Mouse (Mus musculus) liver, embryonic 16.5 days (tissue): Measurements from ENCODE around the gene Tstd2. TPM values are rescaled to one million over a fixed set of nuclear protein-coding genes. Genes with fewer than 3 reads are reported as not detected.

Experiments used
- ATAC-seq: fragments of 200-750 bp; cut with Nextera tagmentation; 2 replicates; pipeline ENCODE4 v1.8.0; 2017; ENCODE audit warnings: low read depth, mild to moderate bottlenecking, moderate number of reproducible peaks, moderate library complexity
- H3K27ac ChIP-seq: fragments of 300-500 bp; sonication (generic); 2 replicates; pipeline ENCODE4 v1.5.1; 2014; ENCODE audit warnings: mild to moderate bottlenecking, low read length
- H3K27me3 ChIP-seq: fragments of 300-500 bp; sonication (generic); 2 replicates; pipeline ENCODE4 v1.6.1; 2014; ENCODE audit warnings: low read depth, low read length, mixed read lengths; ENCODE audit not compliant: control insufficient read depth, insufficient read depth
- H3K36me3 ChIP-seq: fragments of 300-500 bp; sonication (generic); 2 replicates; pipeline ENCODE4 v1.6.1; 2014; ENCODE audit warnings: mild to moderate bottlenecking; ENCODE audit not compliant: control insufficient read depth, insufficient read depth
- H3K4me1 ChIP-seq: fragments of 300-500 bp; sonication (generic); 2 replicates; pipeline ENCODE4 v1.6.1; 2014; ENCODE audit warnings: low read depth, low read length, mixed read lengths; ENCODE audit not compliant: control insufficient read depth
- H3K4me2 ChIP-seq: fragments of 300-500 bp; sonication (generic); 2 replicates; pipeline ENCODE4 v1.6.1; 2014; ENCODE audit warnings: low read depth, low read length, mixed read lengths
- H3K4me3 ChIP-seq: fragments of 300-500 bp; sonication (generic); 2 replicates; pipeline ENCODE4 v1.5.1; 2014; ENCODE audit warnings: low read depth, mild to moderate bottlenecking, low read length
- H3K9ac ChIP-seq: fragments of 300-500 bp; sonication (generic); 2 replicates; pipeline ENCODE4 v1.6.1; 2014; ENCODE audit warnings: low read depth, low read length
- H3K9me3 ChIP-seq: fragments of 300-500 bp; sonication (generic); replicated peaks from 2 replicates; pipeline ENCODE4 v1.6.1; 2016; ENCODE audit warnings: low read length; ENCODE audit not compliant: control insufficient read depth
- WGBS: fragments of 180-500 bp; shearing (Covaris S2); extraction: QIAGEN DNeasy Blood & Tissue Kit; methylation state at CpG from one replicate; pipeline ENCODE4 v1.1.7; 2014; ENCODE audit not compliant: insufficient replicate concordance; 5-methylcytosine and 5-hydroxymethylcytosine counted together
- polyA plus RNA-seq: library from polyadenylated mRNA; unstranded; fragments of >200 nt; fragmentation: Nextera tagmentation; extraction: Ambion mirVana; gene quantifications from 2 replicates; pipeline ENCODE4 v1.2.1, GENCODE M21; 2015

The Tstd2 gene
- polyA plus RNA-seq, result 8.7 and 9.8 TPM in 2 replicates

GRCm38 (mm10) chr4:46138287-46139222, at the start of gene Tstd2, which contains the start of gene Ncbp1:
Tstd2 (minus strand) TSS chr4:46138694.
Ncbp1 (plus strand) TSS chr4:46138613.
- ATAC-seq, result peak; percentile 86
- WGBS, result under 1% methylated on average over 80 of the region's 90 CpGs
- Histone ChIP-seq H3K27ac (peak within 1 kb of the TSS; percentile 94), H3K27me3 (no peaks in the 10 kb centered on the region), H3K9ac (peak within 1 kb of the TSS; percentile 91), H3K4me1 (peaks cover 20% of the 10 kb centered on the region), H3K4me3 (peak within 1 kb of the TSS; percentile 82), H3K9me3 (no peaks in the 10 kb centered on the region), H3K36me3 (peaks cover 3% of the 10 kb centered on the region), H3K4me2 (peak within 1 kb of the TSS; percentile 86)

- H3K9ac ChIP-seq, result no peak overlapping the region
- no peak overlapping the region for H3K27ac ChIP-seq
- H3K36me3 ChIP-seq, result peaks cover 7% of the 10 kb centered on the region
- no peak overlapping the region for H3K4me2 ChIP-seq
- no peak for ATAC-seq
- no peaks in the 10 kb centered on the region for H3K4me1 ChIP-seq
- 58% methylated on average over 3 of the region's 3 CpGs for WGBS
- H3K4me3 ChIP-seq, result no peak overlapping the region
- H3K9me3 ChIP-seq, result no peaks in the 10 kb centered on the region
- H3K27me3 ChIP-seq, result no peaks in the 10 kb centered on the region
Observed at GRCm38 (mm10) chr4:46186466-46186865, 48.0 kb upstream of the Tstd2 start.

GRCm38 (mm10) chr4:46185890-46186289, 47.4 kb upstream of the Tstd2 start:
- Histone ChIP-seq H3K4me3 (no peak overlapping the region), H3K36me3 (peaks cover 7% of the 10 kb centered on the region), H3K4me1 (no peaks in the 10 kb centered on the region), H3K9me3 (no peaks in the 10 kb centered on the region), H3K9ac (no peak overlapping the region), H3K4me2 (no peak overlapping the region), H3K27me3 (no peaks in the 10 kb centered on the region), H3K27ac (no peak overlapping the region)
- no peak for ATAC-seq
- 82% methylated on average over 9 of the region's 9 CpGs for WGBS

- H3K27me3 ChIP-seq, result no peaks in the 10 kb centered on the region
- no peaks in the 10 kb centered on the region for H3K4me1 ChIP-seq
- no peak overlapping the region for H3K4me2 ChIP-seq
- H3K36me3 ChIP-seq, result peaks cover 7% of the 10 kb centered on the region
- 77% methylated on average over 8 of the region's 8 CpGs for WGBS
- H3K9me3 ChIP-seq, result no peaks in the 10 kb centered on the region
- ATAC-seq, result no peak
- H3K4me3 ChIP-seq, result no peak overlapping the region
- no peak overlapping the region for H3K27ac ChIP-seq
- H3K9ac ChIP-seq, result no peak overlapping the region
Observed at GRCm38 (mm10) chr4:46185423-46185822, 46.9 kb upstream of the Tstd2 start.

- H3K9me3 ChIP-seq, result no peaks in the 10 kb centered on the region
- peaks cover 7% of the 10 kb centered on the region for H3K36me3 ChIP-seq
- H3K27me3 ChIP-seq, result no peaks in the 10 kb centered on the region
- WGBS, result 74% methylated on average over 7 of the region's 7 CpGs
- H3K4me3 ChIP-seq, result no peak overlapping the region
- H3K27ac ChIP-seq, result no peak overlapping the region
- H3K4me1 ChIP-seq, result no peaks in the 10 kb centered on the region
- no peak for ATAC-seq
- H3K9ac ChIP-seq, result no peak overlapping the region
- H3K4me2 ChIP-seq, result no peak overlapping the region
Observed at GRCm38 (mm10) chr4:46182181-46182580, 43.7 kb upstream of the Tstd2 start.

- H3K9ac ChIP-seq, result no peak overlapping the region
- H3K36me3 ChIP-seq, result peaks cover 7% of the 10 kb centered on the region
- no peaks in the 10 kb centered on the region for H3K4me1 ChIP-seq
- H3K4me2 ChIP-seq, result no peak overlapping the region
- ATAC-seq, result no peak
- no peak overlapping the region for H3K27ac ChIP-seq
- H3K27me3 ChIP-seq, result no peaks in the 10 kb centered on the region
- H3K4me3 ChIP-seq, result no peak overlapping the region
- H3K9me3 ChIP-seq, result no peaks in the 10 kb centered on the region
- 72% methylated on average over 6 of the region's 6 CpGs for WGBS
Observed at GRCm38 (mm10) chr4:46181168-46181567, 42.7 kb upstream of the Tstd2 start.

GRCm38 (mm10) chr4:46177496-46177895, 39.0 kb upstream of the Tstd2 start:
- no peak for ATAC-seq
- WGBS, result 79% methylated on average over 7 of the region's 7 CpGs
- H3K36me3 ChIP-seq, result peaks cover 17% of the 10 kb centered on the region

GRCm38 (mm10) chr4:46177018-46177417, 38.5 kb upstream of the Tstd2 start:
- WGBS, result 75% methylated on average over 5 of the region's 5 CpGs
- no peak for ATAC-seq

More at GRCm38 (mm10) chr4:46177496-46177895, 39.0 kb upstream of the Tstd2 start:
- no peaks in the 10 kb centered on the region for H3K27me3 ChIP-seq
- H3K4me2 ChIP-seq, result no peak overlapping the region
- no peak overlapping the region for H3K4me3 ChIP-seq
- H3K27ac ChIP-seq, result no peak overlapping the region
- H3K9ac ChIP-seq, result no peak overlapping the region
- H3K4me1 ChIP-seq, result no peaks in the 10 kb centered on the region
- no peaks in the 10 kb centered on the region for H3K9me3 ChIP-seq

GRCm38 (mm10) chr4:46176313-46176712, 37.8 kb upstream of the Tstd2 start:
- no peak overlapping the region for H3K27ac ChIP-seq
- H3K4me3 ChIP-seq, result no peak overlapping the region
- H3K9me3 ChIP-seq, result no peaks in the 10 kb centered on the region
- no peak overlapping the region for H3K4me2 ChIP-seq
- peaks cover 18% of the 10 kb centered on the region for H3K36me3 ChIP-seq
- WGBS, result 84% methylated on average over 4 of the region's 4 CpGs
- H3K4me1 ChIP-seq, result no peaks in the 10 kb centered on the region
- H3K27me3 ChIP-seq, result no peaks in the 10 kb centered on the region
- no peak overlapping the region for H3K9ac ChIP-seq
- ATAC-seq, result no peak

More at GRCm38 (mm10) chr4:46177018-46177417, 38.5 kb upstream of the Tstd2 start:
- Histone ChIP-seq H3K27ac (no peak overlapping the region), H3K9ac (no peak overlapping the region), H3K36me3 (peaks cover 18% of the 10 kb centered on the region), H3K4me2 (no peak overlapping the region), H3K9me3 (no peaks in the 10 kb centered on the region), H3K4me3 (no peak overlapping the region), H3K4me1 (no peaks in the 10 kb centered on the region), H3K27me3 (no peaks in the 10 kb centered on the region)
